12 mouse cellular contexts compared by ENCODE assay signal in the genomic region with DNA sequence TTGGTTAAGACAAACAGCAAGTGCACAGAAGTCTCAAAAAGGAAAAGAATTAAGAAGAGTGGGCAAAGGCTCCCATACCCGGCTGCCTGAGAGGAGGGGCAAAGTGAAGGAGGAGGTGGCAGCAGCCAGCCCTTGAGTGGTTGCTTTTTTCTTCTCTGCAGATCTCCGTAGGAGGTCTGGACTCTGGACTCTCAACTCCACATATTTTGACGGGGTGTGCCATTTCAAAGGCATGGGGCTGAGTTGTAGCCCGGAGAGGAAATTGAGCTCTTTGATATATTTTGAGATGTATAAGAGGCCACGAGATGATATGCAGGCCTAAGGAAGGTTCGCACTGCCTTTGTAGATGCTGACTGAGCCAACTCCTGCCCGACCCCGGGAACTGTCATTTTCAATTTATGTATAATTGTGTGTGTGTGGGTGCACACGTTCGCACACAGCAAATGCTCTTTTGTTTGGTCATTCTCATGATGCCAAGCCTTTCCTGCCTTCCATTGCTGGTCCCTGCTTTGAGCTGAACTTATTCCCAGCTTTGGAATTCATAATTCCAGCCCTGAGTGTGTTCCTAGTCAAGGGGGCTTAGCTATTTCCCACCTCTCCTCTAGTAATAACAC. TPM values are rescaled to one million over a fixed set of nuclear protein-coding genes. Genes with fewer than 3 reads are reported as not detected.
DNase-seq lines count a peak whose midpoint lies in the region; ATAC-seq lines count a peak whose summit lies in the region.
"Had no signal": no experiment of that assay in that cellular context is flagged by ENCODE, and none has a peak within 500 bp of the region (broad histone marks: within the 10 kb centered on the region; RNA-seq: fewer than 3 reads in every experiment).

No protein-coding gene starts in this region.

- no peak overlapping the region for H3K27ac ChIP-seq in heart, embryonic 13.5 days (replicated peaks)
- H3K27ac ChIP-seq in midbrain, embryonic 11.5 days (ENCODE audit: low read depth, low read length): no peak overlapping the region
- no peak overlapping the region for H3K27ac ChIP-seq in midbrain, embryonic 14.5 days (replicated peaks; ENCODE audit: low read depth, low read length)

- no peaks in the 10 kb centered on the region for H3K36me3 ChIP-seq in heart, embryonic 13.5 days
- H3K36me3 ChIP-seq in midbrain, embryonic 11.5 days (ENCODE audit: control insufficient read depth, insufficient read depth, low read length): no peaks in the 10 kb centered on the region
- H3K36me3 ChIP-seq in midbrain, embryonic 14.5 days (ENCODE audit: control insufficient read depth, insufficient read depth, low read length): no peaks in the 10 kb centered on the region

- ATAC-seq in heart, embryonic 13.5 days (ENCODE audit: extremely low read depth, insufficient number of reproducible peaks, low FRiP score, low TSS enrichment): no peak
- no peak for ATAC-seq in midbrain, embryonic 11.5 days (ENCODE audit: low FRiP score)
- no peak for ATAC-seq in midbrain, embryonic 14.5 days (ENCODE audit: low FRiP score, low TSS enrichment)

- DNase-seq in heart, adult 9 months (ENCODE audit: low spot score in 2 of 2): no peak
- DNase-seq in midbrain, embryonic 11.5 days (ENCODE audit: low spot score, missing footprints): peak; percentile 65
- no peak for DNase-seq in midbrain, embryonic 14.5 days
- DNase-seq in kidney, postnatal 10 days: peak; percentile 7
- no peak for DNase-seq in natural killer cell, adult 2 months (ENCODE audit: low spot score in 2 of 2)
- no peak for DNase-seq in gastrocnemius, adult 8-10 months (ENCODE audit: low spot score in 2 of 2)
- no peak for DNase-seq in embryo, embryonic 10 days (ENCODE audit: low spot score)
- DNase-seq: cerebellum, adult 18-20 months; lung, postnatal 14 days; right cerebral cortex, postnatal 25 days had no signal

- H3K4me3 ChIP-seq in heart, embryonic 13.5 days: no peak overlapping the region
- no peak overlapping the region for H3K4me3 ChIP-seq in midbrain, embryonic 11.5 days (ENCODE audit: low read depth, low read length)
- no peak overlapping the region for H3K4me3 ChIP-seq in midbrain, embryonic 14.5 days (replicated peaks; ENCODE audit: low read depth, low read length)
- H3K4me3 ChIP-seq: erythroblast, embryonic 14.5 days had no signal

- peak overlapping the region; percentile 5; the same call in 1 of the 2 replicates for H3K4me2 ChIP-seq in heart, embryonic 13.5 days
- H3K4me2 ChIP-seq in midbrain, embryonic 11.5 days: no peak overlapping the region
- no peak overlapping the region for H3K4me2 ChIP-seq in midbrain, embryonic 14.5 days (ENCODE audit: low read length)

- H3K9me3 ChIP-seq in heart, embryonic 13.5 days: no peaks in the 10 kb centered on the region
- no peaks in the 10 kb centered on the region for H3K9me3 ChIP-seq in midbrain, embryonic 11.5 days (ENCODE audit: control insufficient read depth, low read length)
- H3K9me3 ChIP-seq in midbrain, embryonic 14.5 days (ENCODE audit: control insufficient read depth, low read length): no peaks in the 10 kb centered on the region

- no peak overlapping the region for H3K9ac ChIP-seq in heart, embryonic 13.5 days
- H3K9ac ChIP-seq in midbrain, embryonic 11.5 days (ENCODE audit: low read length): no peak overlapping the region
- H3K9ac ChIP-seq in midbrain, embryonic 14.5 days (replicated peaks; ENCODE audit: low read length): no peak overlapping the region

- H3K27me3 ChIP-seq in heart, embryonic 13.5 days (replicated peaks): peaks cover 37% of the 10 kb centered on the region
- H3K27me3 ChIP-seq in midbrain, embryonic 11.5 days (ENCODE audit: control insufficient read depth, insufficient read depth, low read length): no peaks in the 10 kb centered on the region
- H3K27me3 ChIP-seq in midbrain, embryonic 14.5 days (ENCODE audit: control insufficient read depth, insufficient read depth, low read length): no peaks in the 10 kb centered on the region

- WGBS in heart, embryonic 13.5 days: 45% methylated on average over 10 of the region's 10 CpGs
- WGBS in midbrain, embryonic 11.5 days: 65% methylated on average over 10 of the region's 10 CpGs
- WGBS in midbrain, embryonic 14.5 days: 59% methylated on average over 10 of the region's 10 CpGs

- peaks cover 31% of the 10 kb centered on the region for H3K4me1 ChIP-seq in heart, embryonic 13.5 days
- peaks cover 19% of the 10 kb centered on the region for H3K4me1 ChIP-seq in midbrain, embryonic 11.5 days (ENCODE audit: control insufficient read depth, insufficient read depth, low read length)
- H3K4me1 ChIP-seq in midbrain, embryonic 14.5 days (ENCODE audit: control insufficient read depth, insufficient read depth, low read length): peaks cover 23% of the 10 kb centered on the region

RNA-seq across cellular contexts. Expression of gene Cxcr4, which starts 56.4 kb away (rescaled TPM):
- 1.3 and 1.6 TPM in 2 replicates for polyA plus RNA-seq in heart, embryonic 13.5 days (2015; fragmentation: Nextera tagmentation; extraction: Ambion mirVana)
- polyA plus RNA-seq in midbrain, embryonic 11.5 days (2014; fragmentation: Nextera tagmentation; extraction: Ambion mirVana): 22.6 and 25.6 TPM in 2 replicates
- 10.2 and 12.3 TPM in 2 replicates for polyA plus RNA-seq in midbrain, embryonic 14.5 days (2014; fragmentation: Nextera tagmentation; extraction: Ambion mirVana)
- 1 to 10 TPM in 3 of 4 experiments, under 1 TPM in 1; 0.89 to 2.1 (median 1.7) TPM for total RNA-seq in gastrocnemius, adult 8-10 months (2022)
- polyA plus RNA-seq: erythroblast, embryonic 14.5 days had no signal

Comparison
In these comparisons a context has a peak if more than half of its experiments do, and no peak if none do; other contexts are left out.
1. DNase-seq: peak in midbrain, embryonic 11.5 days (single experiment) and kidney, postnatal 10 days (single experiment); none in heart, adult 9 months (0 of 2), midbrain, embryonic 14.5 days (single experiment), natural killer cell, adult 2 months (0 of 2), gastrocnemius, adult 8-10 months (0 of 2) and embryo, embryonic 10 days (single experiment).